Mouse (Mus musculus) brain, embryonic 14.5 days (tissue): ENCODE data around the gene Bbs9.

Experiments used
- CTCF ChIP-seq: fragments of 200-500 bp; IDR thresholded peaks from 2 replicates; pipeline ENCODE4 v1.5.1; 2012; ENCODE audit warnings: inconsistent platforms, mild to moderate bottlenecking, moderate library complexity, borderline replicate concordance; ENCODE audit not compliant: insufficient read depth, insufficient read length; ENCODE audit errors: extremely low read depth
- POLR2A ChIP-seq: fragments of 200-500 bp; IDR thresholded peaks from 2 replicates; pipeline ENCODE4 v1.6.1; 2012; ENCODE audit warnings: mild to moderate bottlenecking, inconsistent platforms, borderline replicate concordance; ENCODE audit not compliant: poor library complexity, insufficient read depth, insufficient read length, severe bottlenecking; ENCODE audit errors: extremely low read depth

GRCm38 (mm10) chr9:22443157-22443556, 32.4 kb upstream of the Bbs9 start:
- TF ChIP-seq CTCF: no peak
- no peak for TF ChIP-seq POLR2A
